Mouse (Mus musculus) olfactory bulb, adult 2 months (tissue): ENCODE results near the gene Parp11. TPM values are rescaled to one million over a fixed set of nuclear protein-coding genes. Genes with fewer than 3 reads are reported as not detected.
"Not testable (repeated sequence)": the region's sequence is repeated elsewhere in the genome, so short reads cannot be mapped to it uniquely, and the experiment has no call there.

Experiments
- H3K27ac ChIP-seq: fragments of 200-500 bp; 2 replicates; pipeline ENCODE4 v1.5.1; 2012; ENCODE audit warnings: low read depth, low read length; ENCODE audit not compliant: insufficient read depth
- H3K4me1 ChIP-seq: fragments of 200-500 bp; 2 replicates; pipeline ENCODE4 v1.6.1; 2012; ENCODE audit warnings: low read length; ENCODE audit not compliant: control insufficient read depth, insufficient read depth
- H3K4me3 ChIP-seq: fragments of 200-500 bp; 2 replicates; pipeline ENCODE4 v1.5.1; 2012; ENCODE audit warnings: mild to moderate bottlenecking, low read depth, low read length, moderate library complexity; ENCODE audit not compliant: insufficient read depth
- CTCF ChIP-seq: fragments of 200-500 bp; IDR thresholded peaks from 2 replicates; pipeline ENCODE4 v1.5.1; 2012; ENCODE audit warnings: low read depth, mild to moderate bottlenecking, low read length, moderate library complexity; ENCODE audit not compliant: insufficient read depth
- POLR2A ChIP-seq: fragments of 200-500 bp; IDR thresholded peaks from 2 replicates; pipeline ENCODE4 v1.6.1; 2012; ENCODE audit warnings: mild to moderate bottlenecking, low read depth, low read length, moderate library complexity; ENCODE audit not compliant: insufficient read depth
- WGBS: fragments of 180-500 bp; shearing (Covaris S2); methylation state at CpG from one replicate; pipeline ENCODE4 v1.1.7; 2018; 5-methylcytosine and 5-hydroxymethylcytosine counted together
- polyA plus RNA-seq: library from polyadenylated mRNA; stranded (reverse); fragments of >200 nt; gene quantifications from 2 replicates; pipeline ENCODE4 v1.2.4, GENCODE M21; 2012; ENCODE audit warnings: low replicate concordance; ENCODE audit not compliant: missing spikeins, insufficient read depth, insufficient read length

Gene Parp11
- polyA plus RNA-seq, 1 experiment: not detected

- 55% methylated on average over 3 of the region's 3 CpGs for WGBS
- no peak overlapping the region for H3K27ac ChIP-seq
- H3K4me3 ChIP-seq: no peak overlapping the region
- H3K4me1 ChIP-seq: peaks cover 12% of the 10 kb centered on the region; the same call in 1 of the 2 replicates
- no peak for TF ChIP-seq CTCF
These were observed 55.9 kb downstream of the Parp11 start for GRCm38 (mm10) chr6:127502530-127502929.

GRCm38 (mm10) chr6:127513776-127514175, 67.1 kb downstream of the Parp11 start:
- not testable (repeated sequence) for H3K4me1 ChIP-seq, H3K27ac ChIP-seq, H3K4me3 ChIP-seq
- 87% methylated on average over 8 of the region's 12 CpGs for WGBS

GRCm38 (mm10) chr6:127521176-127521575, 74.5 kb downstream of the Parp11 start:
- TF ChIP-seq CTCF (no peak), POLR2A (no peak)
- Histone ChIP-seq H3K27ac (no peak overlapping the region), H3K4me3 (no peak overlapping the region), H3K4me1 (no peaks in the 10 kb centered on the region)
- WGBS: 68% methylated on average over 8 of the region's 8 CpGs

DNA sequence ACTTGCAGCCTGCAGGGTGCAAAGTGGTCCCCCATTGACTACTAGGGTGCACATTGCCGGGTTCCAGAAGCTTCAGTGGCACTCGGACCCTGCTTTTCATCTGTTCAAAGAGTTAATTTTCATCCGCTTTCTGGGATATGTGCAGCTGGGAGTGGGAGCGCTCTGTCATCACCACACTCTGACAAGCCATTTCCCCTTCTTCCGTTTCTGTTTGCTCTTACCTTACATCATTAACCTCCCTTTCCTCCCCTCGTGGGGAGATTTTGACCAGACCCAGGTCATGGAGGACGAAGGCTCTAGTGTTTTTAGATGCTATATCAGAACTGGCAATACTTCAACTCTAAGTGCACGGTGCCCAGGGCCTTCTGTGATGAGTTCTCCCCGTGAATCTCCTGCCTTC, 75.7 kb downstream of the Parp11 start:
- no peaks in the 10 kb centered on the region for H3K4me1 ChIP-seq
- no peak overlapping the region for H3K4me3 ChIP-seq
- TF ChIP-seq POLR2A (no peak), CTCF (no peak)
- H3K27ac ChIP-seq: no peak overlapping the region
- 67% methylated on average over 9 of the region's 9 CpGs for WGBS

DNA sequence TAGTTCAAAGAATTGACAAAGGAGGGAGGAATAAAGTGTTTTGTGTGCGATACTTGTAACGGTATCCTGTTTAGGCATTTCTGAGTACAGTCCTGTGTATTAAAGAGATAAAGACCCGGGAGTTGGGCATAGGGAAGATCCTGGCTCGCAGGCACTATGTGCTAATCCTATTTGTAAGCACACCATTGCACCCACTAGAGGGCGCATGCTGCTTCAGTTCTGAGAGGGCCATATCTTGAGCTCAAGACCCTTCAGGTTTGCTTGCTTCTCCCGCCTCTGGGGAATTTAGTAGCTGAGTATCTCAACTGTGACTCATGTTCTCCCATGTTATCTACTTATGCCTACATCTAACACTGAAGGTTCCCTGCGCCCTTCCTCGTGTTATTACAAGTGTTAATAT, 77.8 kb downstream of the Parp11 start:
- H3K4me3 ChIP-seq: no peak overlapping the region
- TF ChIP-seq CTCF: no peak
- no peak for TF ChIP-seq POLR2A
- 35% methylated on average over 8 of the region's 8 CpGs for WGBS

DNA sequence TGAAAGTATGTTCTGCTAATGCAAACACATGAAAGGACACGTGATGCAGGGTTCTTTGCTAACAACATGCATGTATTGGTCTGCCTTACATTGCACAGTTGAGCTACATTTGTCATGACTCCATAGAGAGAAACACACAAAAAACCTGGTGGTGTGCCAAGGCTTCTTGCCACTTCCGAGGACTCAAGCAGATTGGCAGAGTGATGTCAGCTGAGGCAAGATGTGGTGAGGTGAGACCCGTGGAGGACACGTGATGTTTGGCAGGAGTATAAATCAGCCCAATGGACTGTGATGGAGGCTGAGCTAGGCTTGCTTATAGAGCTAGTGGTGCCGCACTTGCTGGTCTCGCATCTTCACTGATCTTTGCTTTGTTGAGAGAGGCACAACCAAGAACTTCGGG, 82.0 kb downstream of the Parp11 start:
- no peak overlapping the region for H3K4me3 ChIP-seq
- H3K27ac ChIP-seq: no peak overlapping the region
- TF ChIP-seq CTCF (no peak), POLR2A (no peak)
- H3K4me1 ChIP-seq: no peaks in the 10 kb centered on the region
- WGBS: 89% methylated on average over 7 of the region's 7 CpGs

More for the DNA sequence above, 77.8 kb downstream of the Parp11 start:
- no peaks in the 10 kb centered on the region for H3K4me1 ChIP-seq
- no peak overlapping the region for H3K27ac ChIP-seq

DNA sequence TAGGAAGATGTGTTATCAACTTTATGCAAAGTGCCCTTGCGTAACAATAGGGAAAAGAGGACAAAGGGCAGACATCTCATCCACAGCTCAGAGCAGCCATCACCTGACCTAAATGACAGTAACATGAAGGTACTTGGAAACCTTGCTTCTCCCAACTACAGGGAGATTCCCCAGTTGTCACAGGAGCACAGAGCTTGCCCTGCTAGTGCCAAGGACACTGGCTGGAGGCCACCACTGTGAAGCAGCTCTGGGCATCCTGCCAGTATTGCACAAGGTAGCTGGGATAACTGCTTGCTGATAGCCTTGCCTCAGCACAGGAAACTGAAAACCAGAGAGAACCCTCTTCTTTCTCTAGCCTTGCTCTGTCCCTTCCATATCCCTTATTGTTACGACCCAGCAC, 82.8 kb downstream of the Parp11 start:
- TF ChIP-seq CTCF (no peak), POLR2A (no peak)
- Histone ChIP-seq H3K4me3 (no peak overlapping the region), H3K4me1 (no peaks in the 10 kb centered on the region), H3K27ac (no peak overlapping the region)
- WGBS: 69% methylated on average over 2 of the region's 2 CpGs

GRCm38 (mm10) chr6:127530206-127530605, 83.6 kb downstream of the Parp11 start:
- Histone ChIP-seq H3K4me1 (no peaks in the 10 kb centered on the region), H3K27ac (no peak overlapping the region), H3K4me3 (no peak overlapping the region)
- TF ChIP-seq POLR2A (no peak), CTCF (no peak)
- 61% methylated on average over 3 of the region's 3 CpGs for WGBS

DNA sequence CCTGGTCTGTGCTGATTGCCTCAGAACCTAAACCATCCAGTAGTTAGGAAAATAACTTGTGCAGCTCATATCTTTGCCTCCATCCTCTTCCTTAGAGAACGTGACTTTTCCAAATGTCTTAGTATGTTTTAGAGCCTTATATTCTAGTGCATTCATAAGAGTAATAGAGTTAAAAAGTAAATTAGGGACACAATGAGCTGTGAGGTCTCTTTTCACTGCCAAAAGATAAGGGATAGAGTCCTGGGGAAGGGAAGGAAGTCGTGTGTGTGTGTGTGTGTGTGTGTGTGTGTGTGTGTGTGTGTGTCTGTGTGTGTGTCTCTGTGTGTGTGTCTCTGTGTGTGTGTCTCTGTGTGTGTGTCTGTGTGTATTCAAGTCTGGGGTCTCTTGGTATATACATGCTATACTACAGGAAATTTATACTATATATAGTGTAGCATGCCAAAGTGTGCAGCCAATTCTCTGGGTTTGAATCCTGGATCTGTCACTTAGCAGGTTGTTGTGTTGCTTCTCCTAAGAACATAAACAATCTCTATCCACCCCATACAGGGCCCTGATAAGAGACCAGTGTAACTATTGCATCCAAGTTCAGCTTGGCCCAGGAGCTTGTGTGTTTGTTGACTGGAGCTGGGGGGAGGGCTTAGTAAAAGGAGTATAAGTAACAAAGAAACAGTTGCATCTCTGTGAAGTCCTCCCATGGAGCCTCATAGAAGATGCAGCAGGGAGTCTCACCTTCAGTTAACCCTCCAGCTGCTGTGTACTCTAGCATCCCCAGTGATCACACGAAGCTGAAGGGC, 85.0 kb downstream of the Parp11 start:
- no peak overlapping the region for H3K4me3 ChIP-seq
- 65% methylated on average over 3 of the region's 3 CpGs for WGBS
- no peak for TF ChIP-seq POLR2A
- no peak for TF ChIP-seq CTCF
- H3K27ac ChIP-seq: no peak overlapping the region
- H3K4me1 ChIP-seq: no peaks in the 10 kb centered on the region

GRCm38 (mm10) chr6:127532304-127532703, 85.7 kb downstream of the Parp11 start:
- no peak for TF ChIP-seq CTCF
- no peak for TF ChIP-seq POLR2A
- Histone ChIP-seq H3K27ac (no peak overlapping the region), H3K4me3 (no peak overlapping the region), H3K4me1 (no peaks in the 10 kb centered on the region)
- 96% methylated on average over 5 of the region's 5 CpGs for WGBS
